Mouse (Mus musculus) liver, embryonic 14.5 days (tissue): ENCODE measurements at regions not wholly inside any gene's neighbourhood (a gene's known extent, or its start where the extent isn't known, plus 50 kb on each side); places are given as distances from the start of the nearest gene placed in this dataset.

Source experiments
- CTCF ChIP-seq: IDR thresholded peaks from 2 replicates; pipeline ENCODE4 v1.5.1; 2016; ENCODE audit warnings: antibody characterized with exemption, low read depth, control low read depth
- EP300 ChIP-seq: IDR thresholded peaks from 2 replicates; pipeline ENCODE4 v1.6.1; 2016; ENCODE audit warnings: antibody characterized with exemption, low read depth

DNA sequence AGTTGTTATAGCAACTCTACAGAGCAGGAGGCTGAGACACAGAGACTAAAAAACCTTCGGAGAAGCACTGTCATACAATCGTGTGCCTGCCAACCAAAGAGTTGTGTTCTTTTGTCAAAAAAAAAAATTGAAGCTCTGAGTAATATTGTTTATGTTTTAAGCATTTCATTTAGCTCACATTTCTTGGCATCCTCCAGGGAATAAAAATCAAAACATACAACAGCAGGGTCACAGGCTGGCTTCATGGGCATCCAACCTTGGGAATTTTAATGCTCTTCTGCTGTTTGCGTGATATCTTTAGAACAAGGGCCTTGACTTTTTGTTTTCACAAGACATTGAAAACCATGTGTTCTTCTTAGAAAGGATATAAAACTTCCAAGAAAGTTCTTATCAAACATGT is 152.9 kb upstream of the Cxcl12 start:
- TF ChIP-seq CTCF (no peak), EP300 (no peak)
